Mouse (Mus musculus): ENCODE results near the gene Ajm1. TPM values are rescaled to one million over a fixed set of nuclear protein-coding genes. Genes with fewer than 3 reads are reported as not detected.

Ajm1 gene
- total and polyA plus RNA-seq, 3 experiments = 0.04 to 0.32 TPM; not detected in 1

- peaks cover 0 to 4% of the 10 kb centered on the region in 2 experiments; a peak in 2 of 4 replicates for H3K36me3 ChIP-seq (ENCODE audit: control insufficient read depth in 1 of 2, insufficient read depth in 2 of 2, low read length in 2 of 2)
- no peak for DNase-seq (ENCODE audit: low read depth, low spot score)
- TF ChIP-seq POLR2AphosphoS5 (IDR thresholded peaks at IDR 0.05; ENCODE audit: borderline replicate concordance, low read depth, low read length) (no peak), EP300 (IDR thresholded peaks at IDR 0.05; ENCODE audit: low read depth in 1 of 2, low read length in 2 of 2) (no peak), CHD1 (IDR thresholded peaks at IDR 0.05; ENCODE audit: low read depth, low read length) (no peak), MYC (IDR thresholded peaks at IDR 0.05; ENCODE audit: low read depth, low read length) (no peak), UBTF (IDR thresholded peaks at IDR 0.05; ENCODE audit: borderline replicate concordance, insufficient read depth, low read depth, low read length) (no peak), E2F4 (IDR thresholded peaks at IDR 0.05; ENCODE audit: borderline replicate concordance, low read depth, low read length) (no peak), TCF12 (IDR thresholded peaks at IDR 0.05; ENCODE audit: low read depth, low read length) (no peak), USF2 (IDR thresholded peaks at IDR 0.05; ENCODE audit: borderline replicate concordance in 1 of 2, insufficient read depth in 1 of 2, low read depth in 1 of 2, low read length in 2 of 2) (no peak), MAX (IDR thresholded peaks at IDR 0.05; ENCODE audit: low read length) (no peak), JUND (IDR thresholded peaks at IDR 0.05; ENCODE audit: low read depth, low read length) (no peak), MAZ (IDR thresholded peaks at IDR 0.05; ENCODE audit: low read depth, low read length) (no peak), CHD2 (IDR thresholded peaks at IDR 0.05; ENCODE audit: low read length) (no peak), CTCF (IDR thresholded peaks at IDR 0.05 in 2 of 3, conservative IDR thresholded peaks at IDR 0.05 in 1 of 3; ENCODE audit: control insufficient read depth in 1 of 3, insufficient read depth in 1 of 3, low read depth in 2 of 3, low read length in 3 of 3, poor library complexity in 1 of 3, severe bottlenecking in 1 of 3) (no peak), SIN3A (IDR thresholded peaks at IDR 0.05; ENCODE audit: low read length) (no peak), TBP (IDR thresholded peaks at IDR 0.05; ENCODE audit: low read depth, low read length) (no peak), USF1 (IDR thresholded peaks at IDR 0.05; ENCODE audit: low read depth, low read length) (no peak)
Observed at GRCm38 (mm10) chr2:25540541-25540948, 41.0 kb downstream of the Ajm1 start.

GRCm38 (mm10) chr2:25536531-25536930 is 45.0 kb downstream of the Ajm1 start:
- H3K36me3 ChIP-seq (ENCODE audit: control insufficient read depth in 1 of 2, insufficient read depth in 2 of 2, low read length in 2 of 2) = peaks cover 3 to 14% of the 10 kb centered on the region in 2 experiments

More at GRCm38 (mm10) chr2:25540541-25540948, 41.0 kb downstream of the Ajm1 start:
- Histone ChIP-seq H3K27ac (ENCODE audit: control insufficient read depth, low read depth, low read length) (no peak overlapping the region), H3K79me2 (ENCODE audit: control insufficient read depth, insufficient read depth, low read length, poor library complexity) (peaks cover 20% of the 10 kb centered on the region), H3K9ac (ENCODE audit: control insufficient read depth, low read depth, low read length, poor library complexity, severe bottlenecking) (no peak overlapping the region), H3K9me3 (replicated peaks; ENCODE audit: insufficient read depth, low read length) (no peaks in the 10 kb centered on the region), H3K4me3 (ENCODE audit: control insufficient read depth in 1 of 2, insufficient read depth in 1 of 2, low read depth in 2 of 2, low read length in 2 of 2) (no peak overlapping the region), H3K4me1 (ENCODE audit: control insufficient read depth in 1 of 2, insufficient read depth in 2 of 2, low read length in 2 of 2) (peaks cover 0 to 3% of the 10 kb centered on the region in 2 experiments; a peak in 1 of 4 replicates), H3K27me3 (ENCODE audit: control insufficient read depth in 1 of 2, insufficient read depth in 2 of 2, low read length in 2 of 2) (no peaks in the 10 kb centered on the region)

More at GRCm38 (mm10) chr2:25536531-25536930, 45.0 kb downstream of the Ajm1 start:
- H3K27ac ChIP-seq (ENCODE audit: control insufficient read depth, low read depth, low read length) = no peak overlapping the region
- H3K79me2 ChIP-seq (ENCODE audit: control insufficient read depth, insufficient read depth, low read length, poor library complexity) = no peaks in the 10 kb centered on the region; the same call in 1 of the 2 replicates
- H3K27me3 ChIP-seq (ENCODE audit: control insufficient read depth in 1 of 2, insufficient read depth in 2 of 2, low read length in 2 of 2) = no peaks in the 10 kb centered on the region
- TF ChIP-seq GATA1 (IDR thresholded peaks at IDR 0.05; ENCODE audit: low read depth, low read length) (no peak), HCFC1 (IDR thresholded peaks at IDR 0.05; ENCODE audit: low read depth, low read length) (no peak), SIN3A (IDR thresholded peaks at IDR 0.05; ENCODE audit: low read length) (no peak), ELF1 (IDR thresholded peaks at IDR 0.05; ENCODE audit: low read depth, low read length) (no peak), MAZ (IDR thresholded peaks at IDR 0.05; ENCODE audit: low read depth, low read length) (no peak), RCOR1 (IDR thresholded peaks at IDR 0.05; ENCODE audit: low read depth, low read length) (no peak), E2F4 (IDR thresholded peaks at IDR 0.05; ENCODE audit: borderline replicate concordance, low read depth, low read length) (no peak), TCF12 (IDR thresholded peaks at IDR 0.05; ENCODE audit: low read depth, low read length) (no peak), ETS1 (IDR thresholded peaks at IDR 0.05; ENCODE audit: low read depth, low read length) (no peak), KAT2A (conservative IDR thresholded peaks at IDR 0.05; ENCODE audit: low read depth, low read length) (no peak), ZMIZ1 (IDR thresholded peaks at IDR 0.05; ENCODE audit: low read depth, low read length) (no peak), GABPA (IDR thresholded peaks at IDR 0.05; ENCODE audit: low read depth, low read length) (no peak), CHD1 (IDR thresholded peaks at IDR 0.05; ENCODE audit: low read depth, low read length) (no peak), TAL1 (IDR thresholded peaks at IDR 0.05; ENCODE audit: low read length) (no peak)
- no peaks in the 10 kb centered on the region for H3K9me3 ChIP-seq (replicated peaks; ENCODE audit: insufficient read depth, low read length)
- DNase-seq (ENCODE audit: low read depth, low spot score) = no peak
- H3K4me1 ChIP-seq (ENCODE audit: control insufficient read depth in 1 of 2, insufficient read depth in 2 of 2, low read length in 2 of 2) = peaks cover 0 to 8% of the 10 kb centered on the region in 2 experiments; a peak in 3 of 4 replicates
- H3K9ac ChIP-seq (ENCODE audit: control insufficient read depth, low read depth, low read length, poor library complexity, severe bottlenecking) = no peak overlapping the region
- no peak overlapping the region for H3K4me3 ChIP-seq (ENCODE audit: control insufficient read depth in 1 of 2, insufficient read depth in 1 of 2, low read depth in 2 of 2, low read length in 2 of 2)

Measured in MEL (cell line).